Comparison of ENCODE assay signal across 8 mouse cellular contexts in genomic region chr1:192912101-192912728, GRCm38 (mm10). TPM values are rescaled to one million over a fixed set of nuclear protein-coding genes. Genes with fewer than 3 reads are reported as not detected.
DNase-seq lines count a peak whose midpoint lies in the region; ATAC-seq lines count a peak whose summit lies in the region.

No protein-coding gene starts in this region.

- H3K9ac ChIP-seq in midbrain, embryonic 13.5 days (replicated peaks) = no peak overlapping the region

- peaks cover 13% of the 10 kb centered on the region for H3K36me3 ChIP-seq in midbrain, embryonic 13.5 days
- H3K36me3 ChIP-seq in midbrain, embryonic 10.5 days = peaks cover 11% of the 10 kb centered on the region; the same call in 1 of the 2 replicates

- no peaks in the 10 kb centered on the region for H3K27me3 ChIP-seq in midbrain, embryonic 13.5 days
- H3K27me3 ChIP-seq in midbrain, embryonic 10.5 days (ENCODE audit: low read depth, poor library complexity, severe bottlenecking) = no peaks in the 10 kb centered on the region

- 0 out of 2 replicates have a peak, but pooled peaks have one; percentile 43 for ATAC-seq in midbrain, embryonic 13.5 days
- ATAC-seq in megakaryocyte progenitor cell, adult 5-6 weeks (replicated peaks; ENCODE audit: poor library complexity) = no peak

- 65% methylated on average over 3 of the region's 3 CpGs for WGBS in midbrain, embryonic 13.5 days
- 66% methylated on average over 3 of the region's 3 CpGs for WGBS in midbrain, embryonic 10.5 days

- DNase-seq in gastrocnemius, adult 18-20 months (ENCODE audit: low spot score) = peak; percentile 22
- no peak for DNase-seq in gastrocnemius, postnatal 25 days
- no peak for DNase-seq in midbrain, embryonic 10.5 days (ENCODE audit: low spot score)
- peak; percentile 72 for DNase-seq in embryo, embryonic 10.5 days (ENCODE audit: low spot score)
- DNase-seq in lung, postnatal 36 days = peak; percentile 48
- DNase-seq in left cerebral cortex, adult 8-10 months (ENCODE audit: low spot score in 2 of 2) = no peak

- no peaks in the 10 kb centered on the region for H3K9me3 ChIP-seq in midbrain, embryonic 13.5 days
- no peaks in the 10 kb centered on the region for H3K9me3 ChIP-seq in midbrain, embryonic 10.5 days (replicated peaks)

- no peak overlapping the region for H3K27ac ChIP-seq in midbrain, embryonic 13.5 days
- no peak overlapping the region for H3K27ac ChIP-seq in midbrain, embryonic 10.5 days (replicated peaks)

- no peak overlapping the region for H3K4me3 ChIP-seq in midbrain, embryonic 13.5 days (replicated peaks)
- H3K4me3 ChIP-seq in midbrain, embryonic 10.5 days = no peak overlapping the region

- no peak overlapping the region for H3K4me2 ChIP-seq in midbrain, embryonic 13.5 days (replicated peaks)

- H3K4me1 ChIP-seq in midbrain, embryonic 13.5 days (replicated peaks) = no peaks in the 10 kb centered on the region
- H3K4me1 ChIP-seq in midbrain, embryonic 10.5 days = no peaks in the 10 kb centered on the region

RNA-seq across cellular contexts. Expression of gene Sertad4, which starts 56.7 kb away (rescaled TPM):
- 1 to 10 TPM in 1 of 2 experiments, under 1 TPM in 1; 0.66 to 2.6 TPM for total RNA-seq in gastrocnemius, adult 18-20 months (2021)
- total RNA-seq in gastrocnemius, postnatal 25 days (2021) = 1 to 10 TPM; 3.4 to 3.7 TPM
- 33.2 and 38.7 TPM in 2 replicates for polyA plus RNA-seq in midbrain, embryonic 13.5 days (2015; fragmentation: Nextera tagmentation; extraction: Ambion mirVana)
- polyA plus RNA-seq in midbrain, embryonic 10.5 days (2016; fragmentation: Nextera tagmentation; extraction: Ambion mirVana) = 8.3 and 11.4 TPM in 2 replicates
- not detected in 2 replicates for total RNA-seq in megakaryocyte progenitor cell, adult 5-6 weeks (2015)
- not detected in 2 replicates for total RNA-seq in megakaryocyte progenitor cell, adult 5-6 weeks (2017)
- total RNA-seq in left cerebral cortex, adult 8-10 months (2022) = 10 to 100 TPM; 16.0 to 19.6 (median 17.7) TPM

Comparison
In these comparisons a context has a peak if more than half of its experiments do, and no peak if none do; other contexts are left out.
1. DNase-seq: peak in gastrocnemius, adult 18-20 months (single experiment), embryo, embryonic 10.5 days (single experiment) and lung, postnatal 36 days (single experiment); none in gastrocnemius, postnatal 25 days (single experiment), midbrain, embryonic 10.5 days (single experiment) and left cerebral cortex, adult 8-10 months (0 of 2).